Mouse (Mus musculus): Measurements from ENCODE around the gene Trip11. TPM values are rescaled to one million over a fixed set of nuclear protein-coding genes. Genes with fewer than 3 reads are reported as not detected.

Gene Trip11
- polyA plus RNA-seq, 1 experiment from 2014 or later: 16.7 TPM

GRCm38 (mm10) chr12:101792684-101793083 is 120.4 kb downstream of the Trip11 start:
- no peaks in the 10 kb centered on the region for H3K4me1 ChIP-seq (replicated peaks; ENCODE audit: control insufficient read depth, insufficient read depth, low read length)
- H3K27me3 ChIP-seq (ENCODE audit: control insufficient read depth, insufficient read depth, low read length): no peaks in the 10 kb centered on the region
- WGBS: 92% methylated on average over 4 of the region's 4 CpGs
- no peak overlapping the region for H3K4me2 ChIP-seq (ENCODE audit: low read depth, low read length, severe bottlenecking)
- H3K4me3 ChIP-seq (ENCODE audit: low read depth, low read length): no peak overlapping the region
- H3K27ac ChIP-seq (ENCODE audit: low read depth, low read length): no peak overlapping the region
- ATAC-seq (replicated peaks; ENCODE audit: low FRiP score): no peak
- DNase-seq (ENCODE audit: low spot score): no peak
- H3K36me3 ChIP-seq (ENCODE audit: control insufficient read depth, insufficient read depth, low read length): no peaks in the 10 kb centered on the region
- no peaks in the 10 kb centered on the region for H3K9me3 ChIP-seq (ENCODE audit: control insufficient read depth, low read length)
- H3K9ac ChIP-seq (ENCODE audit: low read length): no peak overlapping the region

- Histone ChIP-seq H3K4me2 (ENCODE audit: low read depth, low read length, severe bottlenecking) (no peak overlapping the region), H3K36me3 (ENCODE audit: control insufficient read depth, insufficient read depth, low read length) (no peaks in the 10 kb centered on the region), H3K4me1 (replicated peaks; ENCODE audit: control insufficient read depth, insufficient read depth, low read length) (no peaks in the 10 kb centered on the region), H3K27me3 (ENCODE audit: control insufficient read depth, insufficient read depth, low read length) (no peaks in the 10 kb centered on the region), H3K4me3 (ENCODE audit: low read depth, low read length) (no peak overlapping the region), H3K9me3 (ENCODE audit: control insufficient read depth, low read length) (no peaks in the 10 kb centered on the region), H3K9ac (ENCODE audit: low read length) (no peak overlapping the region), H3K27ac (ENCODE audit: low read depth, low read length) (no peak overlapping the region)
- no peak for ATAC-seq (replicated peaks; ENCODE audit: low FRiP score)
- 93% methylated on average over 3 of the region's 3 CpGs for WGBS
- DNase-seq (ENCODE audit: low spot score): no peak
Observed at GRCm38 (mm10) chr12:101789767-101790166, 123.3 kb downstream of the Trip11 start.

GRCm38 (mm10) chr12:101789250-101789649 is 123.8 kb downstream of the Trip11 start:
- H3K9me3 ChIP-seq (ENCODE audit: control insufficient read depth, low read length): no peaks in the 10 kb centered on the region

More at GRCm38 (mm10) chr12:101789250-101789649, 123.8 kb downstream of the Trip11 start:
- no peak for ATAC-seq (replicated peaks; ENCODE audit: low FRiP score)
- Histone ChIP-seq H3K9ac (ENCODE audit: low read length) (no peak overlapping the region), H3K27me3 (ENCODE audit: control insufficient read depth, insufficient read depth, low read length) (no peaks in the 10 kb centered on the region), H3K27ac (ENCODE audit: low read depth, low read length) (no peak overlapping the region), H3K4me2 (ENCODE audit: low read depth, low read length, severe bottlenecking) (no peak overlapping the region), H3K36me3 (ENCODE audit: control insufficient read depth, insufficient read depth, low read length) (no peaks in the 10 kb centered on the region), H3K4me1 (replicated peaks; ENCODE audit: control insufficient read depth, insufficient read depth, low read length) (no peaks in the 10 kb centered on the region), H3K4me3 (ENCODE audit: low read depth, low read length) (no peak overlapping the region)
- no peak for DNase-seq (ENCODE audit: low spot score)
- WGBS: 84% methylated on average over 3 of the region's 3 CpGs

Other genes with a start within 250 kb of the Trip11 start
- gene Tc2n, start 194.7 kb downstream of the Trip11 start, polyA plus RNA-seq (2014; fragmentation: Nextera tagmentation; extraction: Ambion mirVana): 0.13 and 0.15 TPM in 2 replicates
- 9.2 and 12.2 TPM in 2 replicates for gene Fbln5, start 94.2 kb downstream of the Trip11 start, polyA plus RNA-seq (2014; fragmentation: Nextera tagmentation; extraction: Ambion mirVana)
- 15.6 and 18.5 TPM in 2 replicates for gene Atxn3, start 45.0 kb upstream of the Trip11 start, polyA plus RNA-seq (2014; fragmentation: Nextera tagmentation; extraction: Ambion mirVana)
- gene Cpsf2, start 62.7 kb upstream of the Trip11 start, polyA plus RNA-seq (2014; fragmentation: Nextera tagmentation; extraction: Ambion mirVana): 45.0 and 46.1 TPM in 2 replicates
- 0.13 and 0.16 TPM in 2 replicates for gene Slc24a4, start 215.5 kb upstream of the Trip11 start, polyA plus RNA-seq (2014; fragmentation: Nextera tagmentation; extraction: Ambion mirVana)

Measured in forebrain, embryonic 11.5 days (tissue).